Mouse (Mus musculus) liver, embryonic 14.5 days (tissue): ENCODE measurements around the gene Chd8.

Source experiments
- CTCF ChIP-seq: IDR thresholded peaks from 2 replicates; pipeline ENCODE4 v1.5.1; 2016; ENCODE audit warnings: antibody characterized with exemption, low read depth, control low read depth
- EP300 ChIP-seq: IDR thresholded peaks from 2 replicates; pipeline ENCODE4 v1.6.1; 2016; ENCODE audit warnings: antibody characterized with exemption, low read depth

DNA sequence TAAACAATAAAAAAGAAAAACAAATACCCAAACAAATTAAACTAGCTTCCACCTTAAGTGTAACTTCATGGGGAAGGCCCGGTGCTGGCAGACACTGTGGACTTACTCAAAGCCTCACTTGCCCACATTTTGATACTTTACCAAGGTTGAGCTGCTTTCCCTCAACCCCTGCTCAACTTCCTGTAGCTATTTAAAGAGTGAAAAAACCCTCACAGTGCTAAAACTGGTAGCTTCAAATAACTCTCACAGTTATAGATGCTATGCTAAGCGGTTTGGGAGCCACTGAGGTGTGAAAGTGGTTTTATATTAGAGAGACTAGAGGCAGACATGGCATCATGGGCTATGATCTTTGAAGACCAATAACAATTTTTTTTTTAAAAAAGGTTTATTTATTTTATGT, 91.0 kb downstream of the Chd8 start:
- TF ChIP-seq CTCF, result no peak
- TF ChIP-seq EP300, result no peak
